Mouse (Mus musculus) neural tube, embryonic 12.5 days (tissue): Measurements from ENCODE around the gene Uba1. TPM values are rescaled to one million over a fixed set of nuclear protein-coding genes. Genes with fewer than 3 reads are reported as not detected.

Experiments used
- polyA plus RNA-seq: library from polyadenylated mRNA; unstranded; fragments of >200 nt; fragmentation: Nextera tagmentation; extraction: Ambion mirVana; gene quantifications from 2 replicates; pipeline ENCODE4 v1.2.1, GENCODE M21; 2016

The Uba1 gene
- polyA plus RNA-seq, 1 experiment from 2014 or later = 406 TPM

Other genes with a start within 250 kb of the Uba1 start
- 8.0 and 8.3 TPM in 2 replicates for gene Jade3, start 232.6 kb upstream of the Uba1 start, polyA plus RNA-seq
- 0.15 and 0.17 TPM in 2 replicates for gene Rgn, start 108.5 kb upstream of the Uba1 start, polyA plus RNA-seq
- gene Rbm10, start 40.8 kb upstream of the Uba1 start, polyA plus RNA-seq = 72.1 and 75.2 TPM in 2 replicates
- gene Ndufb11, start 40.7 kb upstream of the Uba1 start, polyA plus RNA-seq = 207 and 224 TPM in 2 replicates
- 160 and 180 TPM in 2 replicates for gene Cdk16, start 29.6 kb downstream of the Uba1 start, polyA plus RNA-seq
- gene Usp11, start 45.6 kb downstream of the Uba1 start, polyA plus RNA-seq = 81.8 and 90.1 TPM in 2 replicates
- 172 and 181 TPM in 2 replicates for gene Araf, start 139.5 kb downstream of the Uba1 start, polyA plus RNA-seq
- 6.1 and 7.8 TPM in 2 replicates for gene Timp1, start 211.8 kb downstream of the Uba1 start, polyA plus RNA-seq